Mouse (Mus musculus) adrenal gland (tissue): ENCODE results near the gene Tmem44.
"Not testable (repeated sequence)": the region's sequence is repeated elsewhere in the genome, so short reads cannot be mapped to it uniquely, and the experiment has no call there.

ENCODE experiments used
- intact Hi-C: fragments of 180-260 bp; cut with DNase I; formaldehyde crosslinking; loops from one replicate; pipeline ENCODE4 v1.15.1; 2025

The Tmem44 gene

GRCm38 (mm10) chr16:30501621-30502020 is 49.0 kb downstream of the Tmem44 start:
- intact Hi-C loops = loop anchor here (10.0 kb wide), 1 partner anchor 247 kb away; no protein-coding TSS in a partner anchor

GRCm38 (mm10) chr16:30500223-30500622 is 50.4 kb downstream of the Tmem44 start:
- intact Hi-C loops = loop anchor here (10.0 kb wide), 1 partner anchor 245 kb away; no protein-coding TSS in a partner anchor

GRCm38 (mm10) chr16:30499126-30499857 is 51.4 kb downstream of the Tmem44 start:
- intact Hi-C loops = no loop called here

DNA sequence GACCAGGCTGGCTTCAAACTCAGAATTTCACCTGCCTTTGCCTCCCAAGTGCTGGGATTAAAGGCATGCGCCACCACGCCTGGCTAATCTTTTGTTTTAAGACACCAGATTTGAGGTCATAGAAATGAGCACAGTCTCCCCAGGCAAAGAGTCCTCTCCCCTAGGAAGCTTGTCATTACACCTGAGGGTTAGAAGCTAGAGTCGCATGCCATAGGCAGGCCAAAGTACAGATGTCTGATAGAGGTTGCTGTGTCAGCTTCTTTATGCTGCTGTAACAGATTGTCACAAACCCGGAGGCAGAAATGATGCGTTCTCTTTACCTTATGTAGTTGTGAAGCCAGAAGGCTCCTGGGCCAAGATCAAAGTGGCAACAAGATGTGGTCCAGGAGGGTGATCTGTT is 53.3 kb downstream of the Tmem44 start:
- intact Hi-C loops = no loop called here

GRCm38 (mm10) chr16:30494883-30495282 is 55.8 kb downstream of the Tmem44 start:
- intact Hi-C loops = no loop called here

GRCm38 (mm10) chr16:30491742-30492141 is 58.9 kb downstream of the Tmem44 start:
- intact Hi-C loops = no loop called here

DNA sequence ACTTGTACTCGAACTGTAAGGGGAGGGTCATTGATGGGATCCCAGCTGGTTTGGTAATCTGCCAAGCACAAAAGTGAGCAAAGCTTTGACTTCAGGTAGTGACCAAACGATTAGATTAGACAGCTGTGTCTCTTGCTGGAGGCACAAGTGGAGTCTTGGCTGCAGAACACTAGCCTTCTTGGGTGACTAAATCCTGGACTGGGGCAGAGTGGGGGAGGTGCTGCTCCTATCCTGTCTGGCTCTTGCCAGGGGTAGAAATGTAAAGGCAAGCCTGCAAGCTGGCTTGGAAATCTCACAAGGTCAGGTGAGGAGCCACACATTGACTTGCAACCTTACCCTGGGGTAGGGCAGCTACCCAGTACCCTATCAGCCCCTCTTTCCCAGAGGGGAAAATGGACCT is 59.9 kb downstream of the Tmem44 start:
- intact Hi-C loops = no loop called here

GRCm38 (mm10) chr16:30490316-30490715 is 60.3 kb downstream of the Tmem44 start:
- intact Hi-C loops = no loop called here

DNA sequence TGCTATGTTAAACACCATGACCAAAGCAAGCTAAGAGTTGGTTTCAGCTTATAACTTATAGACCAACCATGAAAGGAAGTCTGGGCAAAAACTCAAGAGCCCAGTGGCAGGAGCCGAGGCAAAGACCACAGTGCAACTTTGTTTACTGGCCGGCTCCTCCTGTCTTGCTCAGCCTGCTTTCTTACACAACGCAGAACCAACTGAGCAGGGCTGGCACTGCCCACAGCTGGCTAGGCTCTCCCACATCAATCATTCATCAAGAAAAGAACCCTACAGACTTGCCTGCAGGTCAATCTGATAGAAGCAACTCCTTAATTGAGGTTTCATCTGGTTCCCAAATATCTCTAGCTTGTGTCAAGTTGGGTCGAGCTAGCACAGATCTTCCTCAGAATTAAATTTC is 61.0 kb downstream of the Tmem44 start:
- intact Hi-C loops = no loop called here

- intact Hi-C loops = no loop called here
Observed at GRCm38 (mm10) chr16:30486498-30486897, 64.1 kb downstream of the Tmem44 start.

- intact Hi-C loops = no loop called here
Observed at GRCm38 (mm10) chr16:30477791-30478190, 72.9 kb downstream of the Tmem44 start.

DNA sequence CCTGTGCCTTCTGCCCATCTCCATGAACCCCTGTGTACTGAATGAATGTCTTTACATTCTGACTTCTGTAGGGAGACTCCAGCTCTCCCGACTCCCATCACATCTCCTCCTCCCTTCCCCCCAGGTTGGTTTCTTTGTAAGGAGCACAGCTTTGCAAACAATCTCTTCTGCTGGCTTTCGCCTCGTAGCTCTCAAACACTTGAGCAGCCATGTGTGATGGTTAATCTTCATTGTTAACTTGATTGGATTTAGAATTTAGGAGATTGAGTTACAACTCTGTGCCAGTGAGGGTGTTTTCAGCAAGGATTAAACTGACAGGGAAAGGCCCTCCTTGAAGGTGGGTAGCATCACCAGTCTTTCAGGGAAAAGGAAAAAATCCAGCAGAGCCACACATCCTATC is 73.6 kb downstream of the Tmem44 start:
- intact Hi-C loops = no loop called here

GRCm38 (mm10) chr16:30475633-30476461 is 74.8 kb downstream of the Tmem44 start:
- intact Hi-C loops = no loop called here

DNA sequence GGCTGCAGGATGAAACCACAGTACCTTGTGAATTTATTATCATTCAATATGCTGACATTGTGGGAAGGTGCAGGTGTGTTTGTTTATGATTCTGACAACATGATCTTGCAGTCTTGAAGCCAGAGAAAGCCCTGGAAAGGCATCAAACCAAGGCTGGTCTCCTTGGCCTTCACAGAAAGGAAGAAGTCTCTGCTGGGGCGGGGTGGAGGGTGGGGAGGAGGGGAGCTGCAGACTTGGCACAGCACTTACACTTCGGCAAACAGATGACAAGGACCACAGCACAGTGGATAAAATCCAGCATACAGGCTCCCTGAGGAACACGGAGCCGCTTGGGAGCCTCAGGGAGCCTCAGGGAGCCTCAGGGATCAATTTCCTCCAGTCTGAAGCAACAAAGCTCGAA is 78.2 kb downstream of the Tmem44 start:
- intact Hi-C loops = no loop called here

GRCm38 (mm10) chr16:30471912-30472311 is 78.7 kb downstream of the Tmem44 start:
- intact Hi-C loops = no loop called here

DNA sequence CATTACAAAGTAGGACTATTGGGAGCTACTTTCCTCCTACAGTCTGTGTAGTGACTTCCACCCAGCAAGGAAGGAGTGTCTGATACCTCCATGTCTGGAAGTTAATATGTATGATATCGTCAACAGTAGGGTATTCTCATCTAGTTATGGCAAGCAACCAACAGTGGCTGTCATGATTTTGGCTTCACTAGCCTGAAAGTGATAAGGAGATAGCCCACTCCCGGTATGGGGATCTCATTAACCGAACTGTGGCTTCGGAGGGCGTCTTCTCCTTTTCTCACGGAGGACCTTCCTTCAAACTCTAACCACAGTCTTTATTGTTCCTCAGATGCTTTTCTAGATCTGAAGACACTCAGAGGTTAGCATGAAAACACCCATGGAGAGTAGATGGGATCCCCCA is 81.7 kb downstream of the Tmem44 start:
- intact Hi-C loops = no loop called here

GRCm38 (mm10) chr16:30465680-30466298 is 84.9 kb downstream of the Tmem44 start:
- intact Hi-C loops = no loop called here

DNA sequence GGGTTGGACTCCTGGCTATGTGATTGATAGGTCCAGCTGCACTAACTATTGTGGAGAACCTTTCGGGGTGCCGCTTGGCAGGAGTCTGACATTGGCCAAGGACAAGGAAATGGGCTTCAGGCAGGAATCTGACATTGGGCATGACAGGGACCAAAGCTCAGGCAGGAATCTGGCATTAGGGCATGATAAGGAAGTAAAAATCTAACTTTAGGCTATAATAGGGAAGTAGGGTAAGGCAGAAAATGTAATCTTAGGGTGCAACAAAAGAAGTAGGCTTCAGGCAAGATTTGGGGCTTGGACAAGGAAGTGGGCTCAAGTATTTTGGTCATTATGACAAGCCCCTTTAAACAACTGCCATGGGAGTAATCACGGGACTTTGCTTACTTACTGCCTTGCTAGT is 85.9 kb downstream of the Tmem44 start:
- intact Hi-C loops = not testable (repeated sequence)
